Mouse (Mus musculus): ENCODE measurements around the gene Hapln4. TPM values are rescaled to one million over a fixed set of nuclear protein-coding genes. Genes with fewer than 3 reads are reported as not detected.

The Hapln4 gene
- polyA plus RNA-seq, 1 experiment = 0.53 TPM

DNA sequence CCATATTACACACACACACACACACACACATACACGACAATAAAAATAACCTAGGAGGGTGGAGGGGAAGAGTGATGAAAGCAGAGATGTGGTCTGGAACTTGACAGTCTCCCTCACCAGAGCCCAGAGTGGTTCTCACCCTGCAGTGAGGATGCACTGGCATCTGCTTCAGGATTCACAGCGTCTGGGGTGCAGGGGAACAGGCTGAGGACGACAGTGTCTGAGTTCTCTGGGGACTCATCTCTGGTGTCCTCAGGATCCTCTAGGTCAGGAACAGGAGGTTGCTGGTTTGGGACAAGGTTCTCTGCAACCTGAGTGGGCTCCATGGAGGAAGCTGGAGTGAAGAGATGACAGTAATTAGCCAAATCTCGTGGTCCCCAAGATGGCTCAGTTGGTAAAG lies 54.6 kb downstream of the Hapln4 start:
- H3K4me3 ChIP-seq (ENCODE audit: low read depth, low read length) = peak overlapping the region; percentile 15; the same call in 1 of the 2 replicates
- peaks cover 36% of the 10 kb centered on the region for H3K36me3 ChIP-seq (ENCODE audit: control insufficient read depth, insufficient read depth, low read length)
- no peaks in the 10 kb centered on the region for H3K27me3 ChIP-seq (ENCODE audit: control insufficient read depth, insufficient read depth, low read length)
- no peak for TF ChIP-seq POLR2A (IDR thresholded peaks at IDR 0.05; ENCODE audit: low read depth, low read length)
- TF ChIP-seq CTCF (IDR thresholded peaks at IDR 0.05; ENCODE audit: extremely low read depth, insufficient read length, insufficient replicate concordance, low read depth, low read length) = no peak
- 75% methylated on average over 4 of the region's 4 CpGs for WGBS
- H3K27ac ChIP-seq (ENCODE audit: insufficient read depth, low read depth, low read length) = 0 out of 2 replicates have a peak overlapping the region, but pooled peaks have one; percentile 79
- H3K4me1 ChIP-seq (ENCODE audit: control insufficient read depth, insufficient read depth, insufficient read length, low read length) = peaks cover 12% of the 10 kb centered on the region

DNA sequence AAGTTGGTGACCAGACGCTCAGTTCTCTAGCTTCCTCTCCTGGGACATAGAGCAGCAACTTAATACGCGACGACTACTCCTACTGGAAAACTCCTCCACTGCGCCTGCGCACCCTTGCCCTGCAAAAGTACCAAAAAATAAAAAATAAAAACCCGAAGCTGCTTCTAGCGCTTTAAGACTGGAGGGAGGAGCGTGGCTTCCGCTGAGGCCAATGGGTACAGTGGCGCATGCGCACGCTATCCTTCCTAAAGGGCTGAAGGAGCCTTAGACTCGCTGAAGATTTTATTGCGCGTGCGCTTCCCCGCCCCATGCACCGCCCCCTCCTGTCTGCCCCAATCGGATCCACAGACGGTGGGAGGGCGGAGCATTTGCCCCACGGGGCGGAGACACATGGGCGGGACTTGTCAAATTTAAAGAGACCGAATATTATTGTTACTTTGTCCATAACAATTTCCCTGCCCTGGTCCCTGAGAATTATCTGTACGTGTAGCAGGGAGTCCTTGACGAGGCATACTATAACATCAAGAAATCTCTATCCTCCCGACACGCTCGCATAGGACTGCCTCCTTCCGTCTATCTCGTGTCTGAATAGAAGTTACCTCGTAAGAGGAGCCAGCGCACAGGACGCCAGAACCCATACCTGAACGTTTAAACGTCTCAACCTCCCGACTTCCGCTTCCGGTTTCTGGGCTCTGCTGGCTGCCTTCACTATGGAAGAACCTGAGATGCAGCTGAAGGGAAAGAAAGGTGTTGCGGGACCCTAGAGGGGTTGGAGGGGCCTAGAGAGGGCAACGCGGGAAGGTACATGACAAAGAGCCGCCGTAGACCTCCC lies 56.0 kb downstream of the Hapln4 start, which contains the start of the genes Rfxank, Borcs8 and Mef2b:
Gene Rfxank (minus strand): TSS at position 129 of the 832 bp plus-strand sequence.
Gene Borcs8 (plus strand): TSS at position 474 of the 832 bp plus-strand sequence.
Gene Mef2b (plus strand): TSS at position 686 of the 832 bp plus-strand sequence.
- TF ChIP-seq CTCF (IDR thresholded peaks at IDR 0.05; ENCODE audit: extremely low read depth, insufficient read length, insufficient replicate concordance, low read depth, low read length) = no peak
- TF ChIP-seq POLR2A (IDR thresholded peaks at IDR 0.05; ENCODE audit: low read depth, low read length) = peak; percentile 57; the same call in 1 of the 2 replicates
- peak within 1 kb of the TSS; percentile 80 for H3K27ac ChIP-seq (ENCODE audit: insufficient read depth, low read depth, low read length)
- H3K27me3 ChIP-seq (ENCODE audit: control insufficient read depth, insufficient read depth, low read length) = no peaks in the 10 kb centered on the region
- WGBS = under 1% methylated on average over 46 of the region's 46 CpGs
- peak within 1 kb of the TSS; percentile 88 for H3K4me3 ChIP-seq (ENCODE audit: low read depth, low read length)
- peaks cover 33% of the 10 kb centered on the region for H3K36me3 ChIP-seq (ENCODE audit: control insufficient read depth, insufficient read depth, low read length)
- H3K4me1 ChIP-seq (ENCODE audit: control insufficient read depth, insufficient read depth, insufficient read length, low read length) = peaks cover 12% of the 10 kb centered on the region

DNA sequence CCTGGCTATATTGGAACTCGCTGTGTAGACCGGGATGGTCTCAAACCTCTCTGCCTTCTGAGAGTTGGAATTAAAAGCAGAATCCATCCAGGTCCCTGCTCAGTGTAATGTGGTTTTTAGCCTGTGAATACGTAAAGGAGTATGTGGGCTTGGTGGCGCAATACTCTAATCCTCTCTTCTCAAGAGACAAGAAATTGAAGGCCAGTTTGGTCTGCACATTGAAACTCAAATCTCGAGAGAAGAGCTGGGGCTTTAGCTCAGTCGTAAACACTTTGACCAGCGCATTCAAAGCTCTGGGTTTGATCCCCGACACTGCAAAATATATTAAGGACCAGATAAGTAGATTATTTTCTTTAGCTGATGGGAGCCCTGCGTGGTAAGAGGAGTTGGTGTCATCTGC lies 56.7 kb downstream of the Hapln4 start:
- WGBS = 4% methylated on average over 9 of the region's 9 CpGs
- H3K36me3 ChIP-seq (ENCODE audit: control insufficient read depth, insufficient read depth, low read length) = peaks cover 32% of the 10 kb centered on the region

More for the DNA sequence above, 56.7 kb downstream of the Hapln4 start:
- TF ChIP-seq POLR2A (IDR thresholded peaks at IDR 0.05; ENCODE audit: low read depth, low read length) (no peak), CTCF (IDR thresholded peaks at IDR 0.05; ENCODE audit: extremely low read depth, insufficient read length, insufficient replicate concordance, low read depth, low read length) (no peak)
- Histone ChIP-seq H3K27ac (ENCODE audit: insufficient read depth, low read depth, low read length) (peak overlapping the region; percentile 80), H3K27me3 (ENCODE audit: control insufficient read depth, insufficient read depth, low read length) (no peaks in the 10 kb centered on the region), H3K4me3 (ENCODE audit: low read depth, low read length) (peak overlapping the region; percentile 88), H3K4me1 (ENCODE audit: control insufficient read depth, insufficient read depth, insufficient read length, low read length) (peaks cover 12% of the 10 kb centered on the region)

Other genes starting within 250 kb of the Hapln4 start
- 0.03 and 0.20 TPM in 2 replicates for gene Cilp2, start 195.8 kb upstream of the Hapln4 start, polyA plus RNA-seq (2012; rRNA removed)
- 0.98 and 1.9 TPM in 2 replicates for gene Tssk6, start 181.3 kb upstream of the Hapln4 start, polyA plus RNA-seq (2012; rRNA removed)
- 88.6 and 149 TPM in 2 replicates for gene Ndufa13, start 180.9 kb upstream of the Hapln4 start, polyA plus RNA-seq (2012; rRNA removed)
- gene Yjefn3, start 180.7 kb upstream of the Hapln4 start, polyA plus RNA-seq (2012; rRNA removed) = 4.6 and 4.8 TPM in 2 replicates
- gene Gatad2a, start 87.1 kb upstream of the Hapln4 start, polyA plus RNA-seq (2012; rRNA removed) = 46.0 and 101 TPM in 2 replicates
- 63.2 and 107 TPM in 2 replicates for gene Mau2, start 40.7 kb upstream of the Hapln4 start, polyA plus RNA-seq (2012; rRNA removed)
- 6.9 and 10.4 TPM in 2 replicates for gene Sugp1, start 40.6 kb upstream of the Hapln4 start, polyA plus RNA-seq (2012; rRNA removed)
- gene Tm6sf2, start 10.5 kb upstream of the Hapln4 start, polyA plus RNA-seq (2012; rRNA removed) = 608 and 1,607 TPM in 2 replicates
- 0.04 TPM in 1 of 2 replicates, not detected in the other for gene Ncan, start 37.4 kb downstream of the Hapln4 start, polyA plus RNA-seq (2012; rRNA removed)
- gene Nr2c2ap, start 47.9 kb downstream of the Hapln4 start, polyA plus RNA-seq (2012; rRNA removed) = 4.9 and 9.2 TPM in 2 replicates
- gene Rfxank, start 55.7 kb downstream of the Hapln4 start, polyA plus RNA-seq (2012; rRNA removed) = 23.9 and 44.9 TPM in 2 replicates
- 43.3 and 83.7 TPM in 2 replicates for gene Borcs8, start 56.0 kb downstream of the Hapln4 start, polyA plus RNA-seq (2012; rRNA removed)
- gene Mef2b, start 56.3 kb downstream of the Hapln4 start, polyA plus RNA-seq (2012; rRNA removed) = 1.6 and 5.3 TPM in 2 replicates
- gene Tmem161a, start 88.9 kb downstream of the Hapln4 start, polyA plus RNA-seq (2012; rRNA removed) = 66.9 and 89.5 TPM in 2 replicates
- 16.7 and 23.2 TPM in 2 replicates for gene Slc25a42, start 128.8 kb downstream of the Hapln4 start, polyA plus RNA-seq (2012; rRNA removed)
- 8.5 and 23.4 TPM in 2 replicates for gene Sugp2, start 150.8 kb downstream of the Hapln4 start, polyA plus RNA-seq (2012; rRNA removed)
- 11.6 and 17.9 TPM in 2 replicates for gene Armc6, start 151.0 kb downstream of the Hapln4 start, polyA plus RNA-seq (2012; rRNA removed)
- 4.8 and 9.4 TPM in 2 replicates for gene Homer3, start 199.4 kb downstream of the Hapln4 start, polyA plus RNA-seq (2012; rRNA removed)
- gene Ddx49, start 219.0 kb downstream of the Hapln4 start, polyA plus RNA-seq (2012; rRNA removed) = 31.7 and 49.4 TPM in 2 replicates
- 466 and 753 TPM in 2 replicates for gene Cope, start 219.1 kb downstream of the Hapln4 start, polyA plus RNA-seq (2012; rRNA removed)
- 0.27 and 0.89 TPM in 2 replicates for gene Cers1, start 232.3 kb downstream of the Hapln4 start, polyA plus RNA-seq (2012; rRNA removed)
- gene Gdf1, start 246.4 kb downstream of the Hapln4 start, polyA plus RNA-seq (2012; rRNA removed) = 1.1 and 1.6 TPM in 2 replicates

All from small intestine, adult 2 months (tissue).